Mouse (Mus musculus): ENCODE measurements around the gene Gabbr2. TPM values are rescaled to one million over a fixed set of nuclear protein-coding genes. Genes with fewer than 3 reads are reported as not detected.

Gabbr2 gene
- total RNA-seq (2023): not detected

DNA sequence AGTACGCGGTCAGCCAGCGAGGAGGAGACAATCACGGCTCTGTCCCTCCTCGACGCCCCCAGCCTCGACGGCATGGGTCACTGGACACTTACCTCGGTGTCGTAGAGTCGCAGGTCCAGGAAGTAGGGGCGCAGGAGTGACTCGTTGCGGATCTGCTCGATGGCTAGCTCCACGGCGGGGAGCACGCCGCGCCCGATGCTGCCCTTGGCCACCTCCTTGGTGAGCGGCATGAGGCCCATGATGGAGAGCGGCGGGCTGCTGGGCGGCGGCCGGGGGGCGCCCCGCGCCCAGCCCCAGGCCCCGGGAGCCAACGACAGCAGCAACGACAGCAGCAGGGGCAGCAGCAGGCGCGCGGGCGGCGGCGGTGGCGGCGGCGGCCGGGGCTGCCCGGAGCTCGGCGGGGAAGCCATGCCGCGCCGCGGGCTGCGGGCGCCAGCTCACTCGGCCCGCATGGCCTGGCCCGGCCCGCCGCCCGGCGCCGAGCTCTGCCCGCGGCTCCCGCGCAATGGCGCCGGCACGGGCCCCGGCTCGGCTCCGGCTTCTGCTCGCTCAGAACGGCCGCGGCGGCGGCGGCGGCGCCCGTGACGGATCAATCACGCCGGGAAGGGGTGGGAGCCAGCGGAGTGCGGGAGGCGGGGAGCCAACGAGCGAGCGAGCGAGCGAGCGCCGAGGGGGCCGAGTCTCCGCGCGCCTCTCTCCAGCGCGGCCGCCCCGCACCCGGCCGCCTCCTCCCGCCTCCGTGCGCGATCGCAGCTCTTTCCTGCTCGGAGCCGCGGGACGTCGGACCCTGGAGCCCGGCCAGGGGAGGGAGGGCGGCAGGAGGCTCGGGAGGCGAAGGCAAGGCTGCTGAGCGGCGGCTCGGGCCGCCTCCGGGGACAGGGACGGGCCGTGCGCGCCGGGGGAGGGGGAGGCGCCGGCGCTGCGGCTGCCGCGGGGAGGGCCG is at the start of gene Gabbr2:
Gene Gabbr2 (minus strand): TSS at position 858 of the 943 bp plus-strand sequence.

DNA sequence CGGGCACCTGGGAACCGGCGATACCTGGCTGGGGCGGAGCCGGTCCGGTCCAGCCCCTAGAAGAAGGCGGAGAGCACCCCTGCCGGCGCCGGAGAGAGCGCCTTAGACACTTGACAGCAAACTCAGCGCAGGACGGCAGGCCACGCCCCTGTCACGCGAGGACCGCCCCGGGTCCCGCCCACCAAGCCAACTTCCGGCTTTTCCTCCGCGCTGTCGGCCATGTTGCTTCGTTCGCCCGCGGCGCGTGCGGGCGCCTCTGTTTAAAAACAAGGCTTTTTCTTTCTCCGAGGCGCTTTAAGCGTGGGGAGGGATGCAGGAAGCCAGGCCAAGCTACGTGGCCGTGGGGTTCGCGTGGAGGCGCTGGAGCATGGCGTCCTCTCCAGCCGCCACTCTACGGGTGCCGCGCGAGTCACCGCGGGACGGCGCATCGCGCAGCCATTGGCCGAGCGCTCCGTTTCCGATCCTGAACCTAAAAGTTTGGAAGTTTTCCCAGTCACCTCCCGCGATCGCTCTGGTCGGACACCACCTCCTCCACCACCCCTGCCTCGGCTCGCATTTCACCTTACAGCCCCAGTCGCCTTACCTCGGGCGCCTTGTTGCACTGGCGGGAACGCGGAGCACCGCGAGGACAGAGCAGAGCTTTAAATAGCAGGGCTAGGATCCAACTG is 341.5 kb downstream of the Gabbr2 start, which contains the start of gene Tbc1d2:
Gene Tbc1d2 (minus strand): TSS at position 124 of the 668 bp plus-strand sequence.

Other genes starting within 250 kb of the Gabbr2 start
- not detected for gene Anks6, start 65.6 kb upstream of the Gabbr2 start, total RNA-seq (2023)
- 10 to 100 TPM; 11.4 to 12.3 TPM for gene Galnt12, start 100.0 kb upstream of the Gabbr2 start, total RNA-seq (2023)
- under 1 TPM; 0.29 to 0.33 TPM for gene Col15a1, start 216.3 kb upstream of the Gabbr2 start, total RNA-seq (2023)

Measured in B cell, adult 67 days (primary cell).